Mouse (Mus musculus): ENCODE measurements around the gene Mybpc2. TPM values are rescaled to one million over a fixed set of nuclear protein-coding genes. Genes with fewer than 3 reads are reported as not detected.

The Mybpc2 gene
- total RNA-seq, 2 experiments from 2014 or later, result 31.9 to 40.8 TPM

GRCm38 (mm10) chr7:44484841-44485571, 39.5 kb downstream of the Mybpc2 start:
- DNase-seq, result peak; percentile 82

- no peak for DNase-seq
These were observed 40.3 kb downstream of the Mybpc2 start for GRCm38 (mm10) chr7:44484109-44484508.

GRCm38 (mm10) chr7:44482836-44483435, 41.5 kb downstream of the Mybpc2 start:
- no peak for DNase-seq

- DNase-seq, result no peak
These were observed 49.3 kb downstream of the Mybpc2 start for GRCm38 (mm10) chr7:44475046-44475614.

DNA sequence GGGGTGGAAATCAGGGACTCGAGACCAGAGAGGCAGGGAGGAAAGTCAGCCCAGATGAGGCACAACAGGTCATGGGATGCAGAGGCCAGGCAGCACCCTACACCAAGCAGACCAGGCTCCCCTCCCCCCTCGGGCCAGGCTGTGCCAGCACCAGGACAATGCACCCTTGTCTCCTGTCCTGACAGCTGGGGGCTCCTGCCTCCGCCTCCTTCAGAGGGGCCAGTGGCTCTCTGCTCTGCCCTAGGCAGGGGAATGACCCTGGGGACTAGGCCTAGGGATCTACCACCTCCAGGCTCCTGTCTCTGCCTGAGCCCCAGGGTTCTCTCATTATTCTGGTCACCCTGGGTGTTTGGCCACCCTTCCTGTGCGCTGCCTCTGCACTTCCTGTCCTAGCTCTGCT, 50.0 kb downstream of the Mybpc2 start:
- no peak for DNase-seq

DNA sequence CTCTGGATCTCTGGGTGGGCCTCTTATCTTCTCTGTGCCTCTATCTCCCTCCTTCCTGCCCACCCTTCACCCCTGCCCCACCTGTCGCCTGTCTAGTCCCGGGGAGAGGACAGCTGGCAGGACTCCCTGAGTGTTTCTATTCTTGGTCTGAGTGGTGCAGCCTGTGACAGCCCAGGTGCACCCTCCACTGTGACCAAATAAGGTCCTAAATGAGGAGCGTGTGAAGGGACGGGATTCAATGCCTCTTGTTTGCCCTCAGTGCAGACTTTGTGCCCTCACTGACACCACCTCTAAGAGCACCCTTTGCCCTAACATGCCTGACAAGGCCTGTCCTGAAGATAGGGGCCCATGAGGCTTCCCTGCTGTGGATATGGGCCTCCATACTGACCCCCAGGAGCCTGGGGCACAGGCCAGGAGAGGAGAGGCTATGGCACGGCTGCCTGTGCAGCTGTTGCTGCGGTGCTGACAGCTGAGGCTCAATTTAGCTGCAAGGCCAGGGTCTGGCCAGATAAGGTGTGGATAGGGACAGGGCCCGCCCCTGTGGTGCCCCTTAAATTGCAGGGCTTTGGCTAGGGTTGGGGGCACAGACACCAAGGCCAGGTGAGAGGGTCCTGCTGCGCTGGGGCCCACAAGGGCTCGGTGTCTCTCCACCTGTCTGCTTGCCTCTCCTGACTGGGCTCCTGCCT, 51.4 kb downstream of the Mybpc2 start:
- no peak for DNase-seq

DNA sequence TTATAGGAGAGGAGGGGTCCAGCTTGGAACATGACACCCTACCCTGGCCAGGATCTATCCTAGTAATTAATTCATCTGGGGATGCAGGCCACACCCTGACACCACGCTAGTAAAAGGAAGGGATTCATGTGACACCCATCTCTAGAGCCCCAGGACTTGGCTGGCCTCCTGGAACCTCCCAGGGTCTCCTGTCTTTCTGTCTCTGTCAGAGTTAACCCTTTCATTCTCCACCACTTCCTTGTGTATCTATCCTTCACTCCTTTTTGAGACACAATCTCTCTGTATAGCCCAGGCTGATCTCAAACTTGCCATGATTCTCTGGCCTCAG, 51.9 kb downstream of the Mybpc2 start:
- no peak for DNase-seq

GRCm38 (mm10) chr7:44471880-44472557, 52.4 kb downstream of the Mybpc2 start:
- no peak for DNase-seq

GRCm38 (mm10) chr7:44470696-44471612, 53.5 kb downstream of the Mybpc2 start:
- DNase-seq, result no peak

DNA sequence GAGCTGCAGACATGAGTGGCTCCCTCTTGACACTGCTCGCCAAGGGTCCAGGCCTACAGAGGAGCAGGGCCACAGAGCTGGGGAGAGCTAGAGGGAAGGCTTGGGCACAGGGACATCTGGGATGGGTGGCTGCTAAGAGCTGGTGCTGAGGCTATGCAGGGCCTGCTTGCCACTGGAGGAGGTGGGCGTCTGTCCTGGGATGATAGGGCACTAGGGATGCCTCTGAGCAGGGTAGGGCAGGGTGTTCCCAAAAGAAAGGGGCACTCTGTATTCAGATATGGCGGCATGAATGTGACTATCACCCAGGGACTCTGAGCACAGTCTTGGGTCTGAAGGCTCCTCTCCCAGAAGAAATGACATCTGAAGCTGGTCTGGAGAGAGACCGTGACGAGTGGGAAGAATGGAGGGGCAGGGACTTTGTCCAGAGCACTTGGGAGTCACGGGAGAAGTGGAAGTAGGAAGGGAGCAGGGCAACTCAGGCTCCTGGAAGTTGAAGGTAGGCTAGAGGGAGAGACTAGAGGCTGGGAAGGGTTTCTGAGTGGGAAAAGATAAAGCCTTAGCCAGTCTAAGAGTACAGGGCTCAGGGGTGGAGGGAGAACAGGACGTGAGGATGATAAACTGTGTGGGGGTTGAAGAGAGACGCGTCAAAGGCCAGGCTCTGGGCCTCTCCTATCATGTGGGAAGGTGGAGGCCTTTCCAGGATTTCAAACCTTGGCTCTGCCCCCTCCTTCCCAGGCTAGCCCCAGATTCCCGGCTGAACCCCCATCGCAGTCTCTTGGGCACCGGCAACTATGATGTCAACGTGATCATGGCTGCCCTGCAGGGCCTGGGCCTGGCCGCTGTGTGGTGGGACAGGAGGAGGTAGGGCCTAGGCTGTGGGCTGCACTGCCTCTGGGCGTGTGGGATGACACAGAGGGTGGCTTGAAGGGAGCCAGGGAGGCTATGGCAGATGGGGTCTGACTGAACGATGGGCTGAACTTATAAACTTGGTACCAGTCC, 54.5 kb downstream of the Mybpc2 start:
- no peak for DNase-seq

GRCm38 (mm10) chr7:44468644-44469285, 55.7 kb downstream of the Mybpc2 start:
- no peak for DNase-seq

DNA sequence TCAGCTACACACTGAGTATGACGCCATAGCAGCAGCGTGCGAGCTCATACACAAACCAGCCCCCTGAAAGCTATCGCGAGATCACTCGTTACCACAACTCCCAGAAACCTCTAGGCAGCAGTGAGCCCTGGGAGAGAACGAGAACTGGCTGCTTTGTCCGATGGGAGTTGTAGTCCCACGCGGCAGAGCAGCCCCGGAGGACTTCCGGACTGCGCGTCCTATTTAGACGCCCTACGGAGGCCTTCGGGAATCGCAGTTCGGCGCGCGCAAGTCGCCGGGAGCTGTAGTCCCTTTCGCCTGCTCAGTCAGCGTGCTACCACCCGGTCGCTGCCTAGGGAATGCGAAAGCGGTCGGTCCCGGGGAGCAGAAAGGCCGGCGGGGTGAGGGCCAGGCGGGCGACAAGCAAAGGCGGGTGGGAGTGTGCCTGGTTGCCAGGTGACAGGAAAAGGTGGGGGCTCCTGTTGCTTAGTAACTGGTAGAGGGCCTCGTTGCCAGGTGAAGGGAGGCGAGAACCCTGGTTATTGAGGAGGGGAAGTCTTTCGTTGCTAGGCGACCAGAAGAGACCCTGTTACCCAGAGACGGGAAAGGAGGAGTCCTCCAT, 56.5 kb downstream of the Mybpc2 start, which contains the start of gene Josd2:
Josd2 (plus strand) TSS at position 170 of the 601 bp plus-strand sequence.
- peak; percentile 94 for DNase-seq

- no peak for DNase-seq
These were observed 57.6 kb downstream of the Mybpc2 start for GRCm38 (mm10) chr7:44466888-44467311.

- DNase-seq, result no peak
These were observed 58.2 kb downstream of the Mybpc2 start for GRCm38 (mm10) chr7:44466006-44466887.

- DNase-seq, result no peak
These were observed 59.3 kb downstream of the Mybpc2 start, which contains the start of gene Aspdh for GRCm38 (mm10) chr7:44465111-44465510. Gene Aspdh (plus strand): TSS chr7:44465391.

- DNase-seq, result no peak
These were observed 59.9 kb downstream of the Mybpc2 start for GRCm38 (mm10) chr7:44464511-44464910.

DNA sequence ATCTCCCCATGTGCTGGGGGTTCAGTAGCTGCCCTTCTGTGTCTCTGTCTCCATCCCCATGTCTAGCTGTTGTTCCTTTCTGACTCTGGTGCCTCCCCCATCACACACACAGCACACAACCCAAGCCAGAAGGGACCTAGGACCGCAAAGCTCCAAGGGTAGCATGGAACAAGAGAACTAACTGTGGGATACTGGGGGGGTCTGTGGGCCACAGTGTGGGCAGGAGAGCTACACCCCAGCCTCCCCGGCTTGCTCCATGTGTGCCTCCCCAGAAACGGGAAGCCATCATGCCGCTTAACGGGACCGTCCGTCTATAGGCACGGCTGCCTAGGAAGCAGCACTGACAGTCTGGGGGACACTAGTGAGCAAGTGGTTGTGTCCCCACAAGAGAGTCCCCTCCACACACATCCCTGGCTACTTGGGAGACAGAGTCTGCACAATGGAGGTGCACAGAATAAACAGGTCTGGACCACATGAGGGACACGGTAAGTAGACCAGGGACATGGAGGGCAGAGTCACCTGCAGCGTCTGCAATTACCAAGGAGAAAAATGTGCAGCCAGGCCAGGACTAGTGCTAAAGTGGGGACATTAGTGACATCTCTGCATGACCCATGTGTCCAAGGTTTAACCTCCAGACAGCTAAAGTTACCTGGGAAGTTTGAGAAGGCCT, 60.8 kb downstream of the Mybpc2 start:
- DNase-seq, result no peak
